Mouse (Mus musculus): ENCODE measurements around the gene Fbxw10.

The Fbxw10 gene

GRCm38 (mm10) chr11:62909720-62910306, 62.9 kb downstream of the Fbxw10 start:
- DNase-seq (ENCODE audit: low spot score in 2 of 2) = no peak

DNA sequence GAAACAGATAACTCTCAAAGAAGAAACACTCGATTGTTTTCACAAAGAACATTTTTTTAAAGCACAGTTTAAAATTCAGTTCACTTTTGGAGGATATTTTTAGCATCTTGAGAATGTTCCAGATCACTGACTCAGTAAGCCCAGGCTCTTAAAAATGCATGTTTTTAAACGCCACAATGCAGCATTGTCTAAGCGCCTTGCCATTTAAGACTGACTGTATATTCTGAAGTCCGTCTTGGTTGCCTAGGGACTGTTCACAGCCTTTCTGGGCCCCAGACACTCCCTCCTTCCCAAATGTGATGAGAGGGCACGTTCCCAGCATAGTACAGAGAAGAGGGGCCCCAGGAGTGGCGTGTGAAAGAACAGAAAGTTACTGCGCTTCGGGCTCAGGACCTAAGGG, 64.5 kb downstream of the Fbxw10 start:
- DNase-seq (ENCODE audit: low spot score in 2 of 2) = no peak

- DNase-seq (ENCODE audit: low spot score in 2 of 2) = no peak
Observed at GRCm38 (mm10) chr11:62913141-62913540, 66.3 kb downstream of the Fbxw10 start.

GRCm38 (mm10) chr11:62914532-62914931, 67.7 kb downstream of the Fbxw10 start:
- no peak for DNase-seq (ENCODE audit: low spot score in 2 of 2)

- DNase-seq (ENCODE audit: low spot score in 2 of 2) = no peak
Observed at GRCm38 (mm10) chr11:62915486-62915885, 68.6 kb downstream of the Fbxw10 start.

GRCm38 (mm10) chr11:62916765-62917164, 69.9 kb downstream of the Fbxw10 start:
- no peak for DNase-seq (ENCODE audit: low spot score in 2 of 2)

DNA sequence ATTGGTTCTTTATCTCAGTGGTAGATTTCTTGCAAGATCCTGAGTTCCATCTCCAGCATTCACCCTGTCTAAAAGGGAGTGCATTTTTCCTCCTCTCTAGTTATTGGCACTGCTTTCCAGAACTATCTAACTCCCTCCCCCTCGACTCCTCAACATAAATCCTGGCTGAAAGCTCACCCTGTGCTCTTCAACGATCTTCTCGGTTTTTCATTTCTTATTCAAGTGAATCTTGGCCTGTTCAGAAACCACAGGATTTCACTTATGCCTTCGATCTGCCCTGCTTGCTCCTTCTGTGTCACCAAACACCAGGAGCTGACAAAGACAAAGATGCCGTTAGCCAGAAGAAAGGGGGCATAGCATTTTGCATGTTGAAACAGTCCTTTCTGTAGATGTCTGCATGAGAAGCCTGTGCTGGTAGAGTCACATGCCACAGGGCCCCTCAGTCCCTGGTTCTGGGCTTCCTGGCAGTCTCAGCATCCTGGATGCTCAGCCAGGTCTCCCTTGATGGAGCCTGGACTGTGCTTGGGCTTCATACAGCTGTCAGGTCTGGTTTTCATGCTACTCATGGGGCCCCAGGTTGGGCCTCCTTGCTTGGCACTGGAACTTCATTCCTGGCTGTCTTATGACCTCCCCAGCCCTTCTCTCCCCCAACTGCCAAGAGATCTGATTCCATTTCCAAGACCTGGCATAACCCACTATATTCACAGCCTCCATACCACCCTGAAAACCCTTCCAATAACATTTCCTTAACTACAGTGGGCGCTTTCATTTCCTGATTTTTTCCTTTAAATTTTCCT, 73.3 kb downstream of the Fbxw10 start:
- DNase-seq (ENCODE audit: low spot score in 2 of 2) = no peak

DNA sequence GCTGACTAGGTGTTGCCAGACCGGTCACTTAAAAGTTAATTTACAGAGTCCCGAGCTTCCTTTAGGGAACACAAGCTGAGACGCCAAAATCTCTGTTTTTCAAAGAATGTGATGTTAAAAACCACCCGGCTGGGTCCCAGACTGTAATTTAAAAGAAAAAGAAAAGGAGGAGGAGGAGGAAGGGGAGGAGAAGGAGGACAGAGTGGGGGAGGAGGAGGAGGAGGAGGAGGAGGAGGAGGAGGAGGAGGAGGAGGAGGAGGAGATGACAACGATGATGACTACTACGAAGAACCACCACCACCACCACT, 73.8 kb downstream of the Fbxw10 start:
- no peak for DNase-seq (ENCODE audit: low spot score in 2 of 2)

- peak; percentile 94 to 95 for DNase-seq (ENCODE audit: low spot score in 2 of 2)
Observed at GRCm38 (mm10) chr11:62921052-62921977, 74.4 kb downstream of the Fbxw10 start.

- DNase-seq (ENCODE audit: low spot score in 2 of 2) = no peak
Observed at GRCm38 (mm10) chr11:62924091-62924761, 77.4 kb downstream of the Fbxw10 start.
